Mouse (Mus musculus) layer of hippocampus, adult 6 months (tissue): ENCODE data around the gene Armc12. TPM values are rescaled to one million over a fixed set of nuclear protein-coding genes. Genes with fewer than 3 reads are reported as not detected.

Experiments
- long read RNA-seq, 2 experiments: library from polyadenylated mRNA; unstranded; transcript quantifications; one replicate each; pipeline ENCODE4 v2.0.0; 2019 to 2020
- microRNA-seq: library from miRNA; unstranded; fragments of <30 nt; microRNA quantifications from one replicate; pipeline ENCODE4 v1.2.0, GENCODE M21; 2020
- polyA plus RNA-seq: library from polyadenylated mRNA; unstranded; fragments of <200 nt; fragmentation: Nextera tagmentation; gene quantifications from 2 replicates; pipeline ENCODE4 v1.2.3, GENCODE M21; 2021

The Armc12 gene
- polyA plus RNA-seq: not detected in 2 replicates
- long read RNA-seq, experiment 1: 0 reads
- long read RNA-seq, experiment 2: 0 reads

GRCm38 (mm10) chr17:28530506-28530905, at the start of gene Armc12:
Armc12 (plus strand) TSS chr17:28530806.

GRCm38 (mm10) chr17:28517441-28517955, 13.1 kb upstream of the Armc12 start, which contains the start of gene Fkbp5:
Fkbp5 (minus strand) TSS chr17:28517527.

GRCm38 (mm10) chr17:28549111-28549510, 18.5 kb downstream of the Armc12 start, which contains the start of gene Clpsl2:
Clpsl2 (plus strand) TSS chr17:28549411.

GRCm38 (mm10) chr17:28560598-28560997, 30.0 kb downstream of the Armc12 start, which contains the start of gene Clps:
Clps (minus strand) TSS chr17:28560766.

GRCm38 (mm10) chr17:28575244-28576125, 44.9 kb downstream of the Armc12 start, which contains the start of gene Lhfpl5:
Lhfpl5 (plus strand) TSS chr17:28575641.

Small RNAs within 50 kb of the gene (microRNA-seq; reads per million reads assigned to microRNA genes)
- not detected for gene Gm25195
- not detected for gene Mir6969

Other genes with a start within 250 kb of the Armc12 start
- 23.4 and 23.5 TPM in 2 replicates for gene Fance, start 217.3 kb upstream of the Armc12 start, polyA plus RNA-seq
- gene Rpl10a, start 202.3 kb upstream of the Armc12 start, polyA plus RNA-seq: 906 and 1,055 TPM in 2 replicates
- 0.13 and 0.18 TPM in 2 replicates for gene Tead3, start 180.0 kb upstream of the Armc12 start, polyA plus RNA-seq
- 0.10 TPM in 1 of 2 replicates, not detected in the other for gene Tulp1, start 165.6 kb upstream of the Armc12 start, polyA plus RNA-seq
- gene Fkbp5, start 13.3 kb upstream of the Armc12 start, polyA plus RNA-seq: 4.4 and 4.7 TPM in 2 replicates
- gene Clpsl2, start 18.6 kb downstream of the Armc12 start, polyA plus RNA-seq: not detected in 2 replicates
- gene Clps, start 30.0 kb downstream of the Armc12 start, polyA plus RNA-seq: not detected in 2 replicates
- gene Lhfpl5, start 44.8 kb downstream of the Armc12 start, polyA plus RNA-seq: 6.7 and 7.3 TPM in 2 replicates
- 45.1 and 51.5 TPM in 2 replicates for gene Srpk1, start 91.9 kb downstream of the Armc12 start, polyA plus RNA-seq
- gene Slc26a8, start 159.4 kb downstream of the Armc12 start, polyA plus RNA-seq: 1.2 and 1.4 TPM in 2 replicates
- 12.6 and 14.2 TPM in 2 replicates for gene Mapk14, start 160.5 kb downstream of the Armc12 start, polyA plus RNA-seq
- 0.26 TPM in 1 of 2 replicates, not detected in the other for gene AC170998.1, start 195.3 kb downstream of the Armc12 start, polyA plus RNA-seq
- gene Mapk13, start 238.5 kb downstream of the Armc12 start, polyA plus RNA-seq: 0.78 and 0.93 TPM in 2 replicates